Mouse (Mus musculus): Measurements from ENCODE around the gene Sap25. TPM values are rescaled to one million over a fixed set of nuclear protein-coding genes. Genes with fewer than 3 reads are reported as not detected.

Sap25 gene
- polyA plus RNA-seq, 1 experiment from 2014 or later: 4.0 TPM

DNA sequence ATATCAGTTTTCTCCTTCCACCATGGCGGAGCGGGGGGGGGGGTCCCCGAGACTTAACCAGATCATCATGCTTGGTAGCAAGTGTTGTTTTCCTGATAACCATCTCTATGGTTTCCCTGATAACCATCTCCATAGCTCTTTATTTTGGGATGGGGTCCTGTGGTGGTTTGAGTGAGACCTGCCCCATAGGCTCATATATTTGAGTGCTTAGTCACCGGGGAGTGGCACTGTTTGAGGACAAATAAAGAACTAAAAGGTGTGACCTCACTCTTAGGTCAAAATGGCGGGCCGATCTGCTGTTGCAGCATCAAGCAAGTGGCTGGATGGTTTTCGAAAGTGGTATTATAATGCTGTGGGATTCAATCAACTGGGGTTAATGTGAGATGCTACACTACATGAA is 25.8 kb upstream of the Sap25 start:
- no peak for TF ChIP-seq CTCF (IDR thresholded peaks at IDR 0.05; ENCODE audit: low read depth)
- TF ChIP-seq EP300 (IDR thresholded peaks at IDR 0.05; ENCODE audit: low read depth): no peak
- Histone ChIP-seq H3K4me1 (ENCODE audit: insufficient read depth) (peaks cover 16% of the 10 kb centered on the region), H3K4me2 (ENCODE audit: low read depth, low read length) (no peak overlapping the region), H3K4me3 (ENCODE audit: low read depth, low read length) (no peak overlapping the region), H3K27ac (ENCODE audit: low read depth) (no peak overlapping the region), H3K9ac (replicated peaks) (no peak overlapping the region), H3K27me3 (ENCODE audit: insufficient read depth, low read length) (no peaks in the 10 kb centered on the region), H3K9me3 (ENCODE audit: low read length) (no peaks in the 10 kb centered on the region), H3K36me3 (replicated peaks; ENCODE audit: insufficient read depth, low read length) (no peaks in the 10 kb centered on the region)
- peak; percentile 30; the same call in 1 of the 2 replicates for ATAC-seq
- WGBS (ENCODE audit: insufficient replicate concordance): 72% methylated on average over 7 of the region's 7 CpGs
- DNase-seq: no peak

GRCm38 (mm10) chr5:137623937-137624530 is 17.1 kb upstream of the Sap25 start:
- TF ChIP-seq CTCF (IDR thresholded peaks at IDR 0.05; ENCODE audit: low read depth): no peak
- Histone ChIP-seq H3K9me3 (ENCODE audit: low read length) (no peaks in the 10 kb centered on the region), H3K4me2 (ENCODE audit: low read depth, low read length) (no peak overlapping the region), H3K4me3 (ENCODE audit: low read depth, low read length) (no peak overlapping the region), H3K9ac (replicated peaks) (no peak overlapping the region), H3K27me3 (ENCODE audit: insufficient read depth, low read length) (no peaks in the 10 kb centered on the region), H3K36me3 (replicated peaks; ENCODE audit: insufficient read depth, low read length) (no peaks in the 10 kb centered on the region), H3K27ac (ENCODE audit: low read depth) (0 out of 2 replicates have a peak overlapping the region, but pooled peaks have one; percentile 44), H3K4me1 (ENCODE audit: insufficient read depth) (peaks cover 13% of the 10 kb centered on the region)
- ATAC-seq: no peak
- no peak for DNase-seq
- 49% methylated on average over 11 of the region's 11 CpGs for WGBS (ENCODE audit: insufficient replicate concordance)

DNA sequence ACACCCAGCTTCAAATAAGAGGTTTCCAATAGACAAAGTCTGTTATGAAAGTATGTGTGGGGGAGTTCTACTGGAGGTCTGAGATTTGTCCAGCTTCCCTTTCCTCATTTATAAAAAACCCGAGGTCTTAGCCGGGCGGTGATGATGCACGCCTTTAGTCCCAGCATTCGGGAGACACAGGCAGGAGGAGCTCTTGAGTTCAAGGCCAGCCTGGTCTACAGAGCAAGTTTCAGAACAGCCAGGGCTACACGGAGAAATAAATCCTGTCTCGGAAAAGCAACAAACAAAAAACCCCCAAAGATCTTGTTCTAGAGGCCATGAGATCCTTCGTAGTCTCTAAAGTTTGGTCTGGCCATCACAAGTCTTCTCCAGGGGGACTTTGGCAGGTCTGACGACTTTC is 13.1 kb upstream of the Sap25 start:
- DNase-seq (no peak), ATAC-seq (no peak)
- TF ChIP-seq CTCF (IDR thresholded peaks at IDR 0.05; ENCODE audit: low read depth): peak; percentile 24; the same call in 1 of the 2 replicates
- TF ChIP-seq EP300 (IDR thresholded peaks at IDR 0.05; ENCODE audit: low read depth): no peak
- H3K4me3 ChIP-seq (ENCODE audit: low read depth, low read length): peak overlapping the region; percentile 96
- peaks cover under 1% of the 10 kb centered on the region; the same call in 1 of the 2 replicates for H3K36me3 ChIP-seq (replicated peaks; ENCODE audit: insufficient read depth, low read length)
- WGBS (ENCODE audit: insufficient replicate concordance): 1% methylated on average over 9 of the region's 9 CpGs
- H3K27ac ChIP-seq (ENCODE audit: low read depth): peak overlapping the region; percentile 83
- peaks cover 46% of the 10 kb centered on the region for H3K4me1 ChIP-seq (ENCODE audit: insufficient read depth)
- peak overlapping the region; percentile 86 for H3K4me2 ChIP-seq (ENCODE audit: low read depth, low read length)
- no peaks in the 10 kb centered on the region for H3K9me3 ChIP-seq (ENCODE audit: low read length)
- H3K9ac ChIP-seq (replicated peaks): peak overlapping the region; percentile 67
- no peaks in the 10 kb centered on the region for H3K27me3 ChIP-seq (ENCODE audit: insufficient read depth, low read length)

- H3K4me2 ChIP-seq (ENCODE audit: low read depth, low read length): peak within 1 kb of the TSS; percentile 86
- ATAC-seq: peak; percentile 95
- peak within 1 kb of the TSS; percentile 96 for H3K4me3 ChIP-seq (ENCODE audit: low read depth, low read length)
- peak; percentile 99 for DNase-seq
- H3K27ac ChIP-seq (ENCODE audit: low read depth): peak within 1 kb of the TSS; percentile 99
- TF ChIP-seq CTCF (IDR thresholded peaks at IDR 0.05; ENCODE audit: low read depth) (peak; percentile 34), EP300 (IDR thresholded peaks at IDR 0.05; ENCODE audit: low read depth) (peak; percentile 52)
- WGBS (ENCODE audit: insufficient replicate concordance): under 1% methylated on average over 45 of the region's 46 CpGs
- peak within 1 kb of the TSS; percentile 94 for H3K9ac ChIP-seq (replicated peaks)
- H3K36me3 ChIP-seq (replicated peaks; ENCODE audit: insufficient read depth, low read length): peaks cover 7% of the 10 kb centered on the region
- no peaks in the 10 kb centered on the region for H3K9me3 ChIP-seq (ENCODE audit: low read length)
- peaks cover 46% of the 10 kb centered on the region for H3K4me1 ChIP-seq (ENCODE audit: insufficient read depth)
- no peaks in the 10 kb centered on the region for H3K27me3 ChIP-seq (ENCODE audit: insufficient read depth, low read length)
These were observed 12.4 kb upstream of the Sap25 start, which contains the start of the genes Fbxo24, Lrch4 and Gm20605 for GRCm38 (mm10) chr5:137628498-137629305. Gene Fbxo24, minus strand, starts transcription at chr5:137629002. Gene Lrch4, plus strand, starts transcription at chr5:137629121. Gene Gm20605, plus strand, starts transcription at chr5:137629175.

DNA sequence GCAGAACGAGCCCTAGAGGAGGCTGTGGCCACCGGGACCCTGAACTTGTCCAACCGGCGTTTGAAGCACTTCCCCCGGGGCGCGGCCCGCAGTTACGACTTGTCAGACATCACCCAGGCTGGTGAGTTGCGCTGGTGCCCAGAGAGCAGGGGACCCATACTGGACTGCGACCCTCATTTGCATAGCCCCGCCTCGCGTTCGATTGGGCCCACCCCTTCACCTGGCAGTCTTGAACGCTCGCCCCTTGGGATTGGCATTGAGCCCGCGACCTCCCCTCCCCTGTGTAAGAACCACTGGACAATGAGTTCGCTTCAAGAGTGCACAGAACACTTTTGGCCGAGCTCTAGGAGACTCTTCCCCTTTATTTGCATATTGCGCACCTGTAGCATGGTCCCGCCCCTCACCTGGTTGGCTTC is 11.8 kb upstream of the Sap25 start:
- TF ChIP-seq EP300 (IDR thresholded peaks at IDR 0.05; ENCODE audit: low read depth): no peak; the same call in 1 of the 2 replicates
- TF ChIP-seq CTCF (IDR thresholded peaks at IDR 0.05; ENCODE audit: low read depth): no peak
- H3K27ac ChIP-seq (ENCODE audit: low read depth): peak overlapping the region; percentile 99
- H3K4me1 ChIP-seq (ENCODE audit: insufficient read depth): peaks cover 45% of the 10 kb centered on the region
- WGBS (ENCODE audit: insufficient replicate concordance): under 1% methylated on average over 21 of the region's 23 CpGs
- DNase-seq: peak; percentile 82
- peak; percentile 23 for ATAC-seq
- peaks cover 13% of the 10 kb centered on the region for H3K36me3 ChIP-seq (replicated peaks; ENCODE audit: insufficient read depth, low read length)
- peak overlapping the region; percentile 85 for H3K4me2 ChIP-seq (ENCODE audit: low read depth, low read length)
- no peaks in the 10 kb centered on the region for H3K27me3 ChIP-seq (ENCODE audit: insufficient read depth, low read length)
- no peaks in the 10 kb centered on the region for H3K9me3 ChIP-seq (ENCODE audit: low read length)
- H3K9ac ChIP-seq (replicated peaks): peak overlapping the region; percentile 94
- peak overlapping the region; percentile 96 for H3K4me3 ChIP-seq (ENCODE audit: low read depth, low read length)

DNA sequence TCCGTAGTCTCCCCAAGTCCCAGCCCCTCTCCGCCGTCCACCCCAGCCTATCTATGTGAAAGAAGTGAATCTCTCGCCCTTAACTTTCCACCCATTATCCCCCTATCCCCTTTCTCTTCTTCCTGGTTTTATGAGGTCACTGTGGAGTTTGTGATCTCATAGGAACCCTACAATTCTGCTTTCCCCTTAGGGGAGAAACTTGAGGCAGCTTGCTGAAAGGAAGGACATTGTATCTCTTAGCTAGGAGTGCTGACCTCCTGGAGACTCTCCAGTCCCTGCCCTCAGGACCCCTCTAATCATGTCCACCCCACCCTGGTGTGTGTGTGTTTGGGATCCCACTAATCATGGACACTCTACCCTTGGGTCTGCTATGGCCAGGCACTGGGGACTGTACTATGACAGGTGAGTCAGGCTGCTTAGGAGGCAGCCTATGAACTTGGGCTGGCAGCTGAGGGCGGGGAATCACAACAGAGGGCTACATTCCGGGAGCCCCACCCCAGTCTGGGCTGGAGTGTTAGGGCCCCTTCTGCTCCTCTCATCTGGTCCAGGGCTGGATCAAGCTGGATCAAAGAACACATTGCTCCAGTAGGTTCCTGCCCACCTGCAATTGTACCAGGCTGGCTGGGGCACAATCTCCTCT is 11.1 kb upstream of the Sap25 start:
- 5% methylated on average over 6 of the region's 6 CpGs for WGBS (ENCODE audit: insufficient replicate concordance)
- peaks cover 44% of the 10 kb centered on the region for H3K4me1 ChIP-seq (ENCODE audit: insufficient read depth)
- H3K9ac ChIP-seq (replicated peaks): peak overlapping the region; percentile 94
- peak overlapping the region; percentile 85 for H3K4me2 ChIP-seq (ENCODE audit: low read depth, low read length)
- peaks cover 15% of the 10 kb centered on the region for H3K36me3 ChIP-seq (replicated peaks; ENCODE audit: insufficient read depth, low read length)
- TF ChIP-seq CTCF (IDR thresholded peaks at IDR 0.05; ENCODE audit: low read depth) (no peak), EP300 (IDR thresholded peaks at IDR 0.05; ENCODE audit: low read depth) (no peak)
- H3K4me3 ChIP-seq (ENCODE audit: low read depth, low read length): peak overlapping the region; percentile 96
- ATAC-seq (no peak), DNase-seq (no peak)
- no peaks in the 10 kb centered on the region for H3K9me3 ChIP-seq (ENCODE audit: low read length)
- H3K27ac ChIP-seq (ENCODE audit: low read depth): peak overlapping the region; percentile 99
- H3K27me3 ChIP-seq (ENCODE audit: insufficient read depth, low read length): no peaks in the 10 kb centered on the region
